15 mouse cellular contexts compared by ENCODE assay signal in genomic region chr17:71155271-71155670, GRCm38 (mm10). TPM values are rescaled to one million over a fixed set of nuclear protein-coding genes. Genes with fewer than 3 reads are reported as not detected.
A peak's percentile ranks its signal among the peaks of the same experiment; 100 is the strongest.
DNase-seq lines count a peak whose midpoint lies in the region; ATAC-seq and TF ChIP-seq lines count a peak whose summit lies in the region.
"Had no signal": no experiment of that assay in that cellular context is flagged by ENCODE, and none has a peak within 500 bp of the region (broad histone marks: within the 10 kb centered on the region; RNA-seq: fewer than 3 reads in every experiment).

No protein-coding gene starts in this region.

- no peaks in the 10 kb centered on the region for H3K9me3 ChIP-seq in liver, embryonic 12.5 days (replicated peaks)
- H3K9me3 ChIP-seq: embryonic facial prominence, embryonic 13.5 days; heart, embryonic 13.5 days; limb, embryonic 15.5 days; megakaryocyte, embryonic 14.5 days had no signal

- TF ChIP-seq POLR2A in liver, adult 2 months (IDR thresholded peaks at IDR 0.05; ENCODE audit: extremely low read depth, insufficient read depth, low read length), result no peak
- no peak for TF ChIP-seq POLR2A in kidney, adult 2 months (IDR thresholded peaks at IDR 0.05; ENCODE audit: low read depth, low read length)

- no peaks in the 10 kb centered on the region for H3K79me2 ChIP-seq in liver, adult 2 months (ENCODE audit: control insufficient read depth, insufficient read depth, low read length)

- no peaks in the 10 kb centered on the region for H3K4me1 ChIP-seq in liver, adult 2 months (ENCODE audit: control insufficient read depth, insufficient read depth, low read length)
- H3K4me1 ChIP-seq in liver, embryonic 12.5 days, result peaks cover 4% of the 10 kb centered on the region
- H3K4me1 ChIP-seq in kidney, adult 2 months (ENCODE audit: control insufficient read depth, insufficient read depth, low read length), result peaks cover 18% of the 10 kb centered on the region

- H3K36me3 ChIP-seq in liver, adult 2 months (ENCODE audit: control insufficient read depth, insufficient read depth, low read length), result no peaks in the 10 kb centered on the region
- H3K36me3 ChIP-seq in liver, embryonic 12.5 days, result no peaks in the 10 kb centered on the region
- no peaks in the 10 kb centered on the region for H3K36me3 ChIP-seq in kidney, adult 2 months (ENCODE audit: control insufficient read depth, insufficient read depth, low read length)
- H3K36me3 ChIP-seq: embryonic facial prominence, embryonic 13.5 days; heart, embryonic 13.5 days; limb, embryonic 15.5 days had no signal

- H3K4me3 ChIP-seq in liver, adult 2 months (ENCODE audit: insufficient read depth, low read depth, low read length), result no peak overlapping the region
- no peak overlapping the region for H3K4me3 ChIP-seq in liver, embryonic 12.5 days
- H3K4me3 ChIP-seq in kidney, adult 2 months (ENCODE audit: insufficient read depth, low read depth, low read length), result no peak overlapping the region
- H3K4me3 ChIP-seq: embryonic facial prominence, embryonic 13.5 days; heart, embryonic 13.5 days; limb, embryonic 15.5 days; megakaryocyte, embryonic 14.5 days had no signal

- no peak for ATAC-seq in liver, embryonic 12.5 days

- H3K27ac ChIP-seq in liver, adult 2 months (replicated peaks; ENCODE audit: insufficient read depth, low read depth, low read length), result no peak overlapping the region
- H3K27ac ChIP-seq in liver, embryonic 12.5 days, result no peak overlapping the region
- peak overlapping the region; percentile 1; the same call in 1 of the 2 replicates for H3K27ac ChIP-seq in kidney, adult 2 months (ENCODE audit: insufficient read depth, low read depth, low read length)
- H3K27ac ChIP-seq: embryonic facial prominence, embryonic 13.5 days; heart, embryonic 13.5 days; limb, embryonic 15.5 days had no signal

- WGBS in liver, adult 2 months, result 20% methylated on average over 1 of the region's 1 CpGs
- 58% methylated on average over 1 of the region's 1 CpGs for WGBS in liver, embryonic 12.5 days (ENCODE audit: insufficient replicate concordance)
- WGBS in kidney, adult 2 months, result 24% methylated on average over 1 of the region's 1 CpGs

- DNase-seq in liver, adult 2 months (ENCODE audit: extremely low read depth, low read depth, low spot score), result peak; percentile 61
- peak; percentile 84 for DNase-seq in adrenal gland, adult 8-10 months
- DNase-seq in kidney, adult 2 months, result peak; percentile 89
- DNase-seq in kidney, postnatal 36 days, result peak; percentile 79 to 83
- no peak for DNase-seq in lung, adult 18-20 months
- no peak for DNase-seq in Muller cell, postnatal 12 days (ENCODE audit: inconsistent ontology term)
- DNase-seq: B cell, adult 2 months; cerebellum, postnatal 36 days; heart, postnatal 4 days; thymus, postnatal 25 days had no signal

- H3K27me3 ChIP-seq in liver, adult 2 months (ENCODE audit: control insufficient read depth, insufficient read depth, low read length), result no peaks in the 10 kb centered on the region
- H3K27me3 ChIP-seq in liver, embryonic 12.5 days (replicated peaks), result no peaks in the 10 kb centered on the region
- H3K27me3 ChIP-seq in kidney, adult 2 months (replicated peaks; ENCODE audit: control insufficient read depth, insufficient read depth, low read length), result no peaks in the 10 kb centered on the region
- H3K27me3 ChIP-seq: embryonic facial prominence, embryonic 13.5 days; heart, embryonic 13.5 days; limb, embryonic 15.5 days; megakaryocyte, embryonic 14.5 days had no signal

- H3K4me2 ChIP-seq in liver, embryonic 12.5 days, result no peak overlapping the region
- H3K4me2 ChIP-seq: embryonic facial prominence, embryonic 13.5 days; heart, embryonic 13.5 days; limb, embryonic 15.5 days had no signal

- TF ChIP-seq CTCF in liver, adult 2 months (IDR thresholded peaks at IDR 0.05; ENCODE audit: low read depth, low read length), result no peak
- TF ChIP-seq CTCF in kidney, adult 2 months (conservative IDR thresholded peaks at IDR 0.05; ENCODE audit: insufficient read depth, insufficient read length, low read depth, low read length), result no peak

- H3K9ac ChIP-seq in liver, adult 2 months (ENCODE audit: low read depth, low read length), result no peak overlapping the region
- H3K9ac ChIP-seq in liver, embryonic 12.5 days, result no peak overlapping the region
- H3K9ac ChIP-seq: embryonic facial prominence, embryonic 13.5 days; heart, embryonic 13.5 days; limb, embryonic 15.5 days had no signal

RNA-seq across cellular contexts. Expression of gene Lpin2, which starts 27.1 kb away (rescaled TPM):
- 314 and 342 TPM in 2 replicates for total RNA-seq in liver, adult 2 months (2014; rRNA removed)
- polyA plus RNA-seq in liver, adult 2 months (2012; rRNA removed), result 22.4 and 24.9 TPM in 2 replicates
- 40.1 and 42.5 TPM in 2 replicates for polyA plus RNA-seq in liver, embryonic 12.5 days (2016; fragmentation: Nextera tagmentation; extraction: Ambion mirVana)
- 10 to 100 TPM; 43.3 to 68.5 (median 55.2) TPM for total RNA-seq in adrenal gland, adult 8-10 months (2022)
- polyA plus RNA-seq in kidney, adult 2 months (2012; rRNA removed), result 17.7 and 20.5 TPM in 2 replicates

Comparison
In these comparisons a context has a peak if more than half of its experiments do, and no peak if none do; other contexts are left out.
1. DNase-seq: peak in liver, adult 2 months (single experiment), adrenal gland, adult 8-10 months (single experiment), kidney, adult 2 months (single experiment) and kidney, postnatal 36 days (2 of 2); none in lung, adult 18-20 months (0 of 2) and Muller cell, postnatal 12 days (single experiment).